Mouse (Mus musculus) lung, adult 2 months (tissue): ENCODE measurements around the gene Exosc1.

Experiments
- CTCF ChIP-seq: fragments of 200-500 bp; IDR thresholded peaks from 2 replicates; pipeline ENCODE4 v1.5.1; 2011; ENCODE audit warnings: mild to moderate bottlenecking, low read length, control low read depth; ENCODE audit not compliant: insufficient read depth
- POLR2A ChIP-seq: fragments of 200-500 bp; IDR thresholded peaks from 2 replicates; pipeline ENCODE4 v1.6.1; 2011; ENCODE audit warnings: low read depth, mild to moderate bottlenecking, control low read depth, low read length, borderline replicate concordance; ENCODE audit errors: extremely low read depth

- TF ChIP-seq CTCF (no peak), POLR2A (no peak)
Observed at GRCm38 (mm10) chr19:41919471-41919870, 13.8 kb downstream of the Exosc1 start.
